Mouse (Mus musculus) intestine, postnatal 0 days (tissue): ENCODE data around the gene Adamts4. TPM values are rescaled to one million over a fixed set of nuclear protein-coding genes. Genes with fewer than 3 reads are reported as not detected.

Experiments
- ATAC-seq: fragments of 200-750 bp; cut with Nextera tagmentation; 2 replicates; pipeline ENCODE4 v1.8.0; 2017; ENCODE audit warnings: mild to moderate bottlenecking, moderate TSS enrichment, moderate library complexity
- H3K27ac ChIP-seq: fragments of 300-500 bp; sonication (generic); 2 replicates; pipeline ENCODE4 v1.5.1; 2014; ENCODE audit warnings: mild to moderate bottlenecking, low read depth, low read length, moderate library complexity
- H3K27me3 ChIP-seq: fragments of 300-500 bp; sonication (generic); replicated peaks from 2 replicates; pipeline ENCODE4 v1.6.1; 2014; ENCODE audit warnings: low read length, mixed read lengths; ENCODE audit not compliant: control insufficient read depth, insufficient read depth
- H3K36me3 ChIP-seq: fragments of 300-500 bp; sonication (generic); 2 replicates; pipeline ENCODE4 v1.6.1; 2014; ENCODE audit warnings: mild to moderate bottlenecking, moderate library complexity; ENCODE audit not compliant: control insufficient read depth, insufficient read depth
- H3K4me1 ChIP-seq: fragments of 300-500 bp; sonication (generic); replicated peaks from 2 replicates; pipeline ENCODE4 v1.6.1; 2014; ENCODE audit warnings: antibody characterized with exemption, low read length, mixed read lengths; ENCODE audit not compliant: control insufficient read depth, insufficient read depth
- H3K4me2 ChIP-seq: fragments of 300-500 bp; sonication (generic); replicated peaks from 2 replicates; pipeline ENCODE4 v1.6.1; 2014; ENCODE audit warnings: low read depth, mild to moderate bottlenecking, moderate library complexity
- H3K4me3 ChIP-seq: fragments of 300-500 bp; sonication (generic); 2 replicates; pipeline ENCODE4 v1.5.1; 2014; ENCODE audit warnings: low read depth, low read length
- H3K9ac ChIP-seq: fragments of 300-500 bp; sonication (generic); 2 replicates; pipeline ENCODE4 v1.6.1; 2014; ENCODE audit warnings: mild to moderate bottlenecking, low read depth, low read length
- H3K9me3 ChIP-seq: fragments of 300-500 bp; sonication (generic); 2 replicates; pipeline ENCODE4 v1.6.1; 2016; ENCODE audit warnings: mixed run types; ENCODE audit not compliant: control insufficient read depth
- CTCF ChIP-seq: sonication (generic); IDR thresholded peaks from 2 replicates; pipeline ENCODE4 v1.5.1; 2016; ENCODE audit warnings: low read depth, mild to moderate bottlenecking, control low read depth, antibody characterized with exemption, moderate library complexity
- WGBS: fragments of 180-500 bp; shearing (Covaris S2); extraction: QIAGEN DNeasy Blood & Tissue Kit; methylation state at CpG from one replicate; pipeline ENCODE4 v1.1.7; 2014; 5-methylcytosine and 5-hydroxymethylcytosine counted together
- polyA plus RNA-seq: library from polyadenylated mRNA; unstranded; fragments of >200 nt; fragmentation: Nextera tagmentation; extraction: Ambion mirVana; gene quantifications from 2 replicates; pipeline ENCODE4 v1.2.1, GENCODE M21; 2015

The Adamts4 gene
- polyA plus RNA-seq, 1 experiment from 2014 or later, result 2.0 TPM

GRCm38 (mm10) chr1:171282086-171282805 lies 32.0 kb downstream of the Adamts4 start:
- ATAC-seq, result no peak
- Histone ChIP-seq H3K27me3 (no peaks in the 10 kb centered on the region), H3K4me3 (peak overlapping the region; percentile 60; the same call in 1 of the 2 replicates), H3K27ac (no peak overlapping the region), H3K36me3 (peaks cover 52% of the 10 kb centered on the region), H3K9ac (no peak overlapping the region), H3K4me1 (no peaks in the 10 kb centered on the region; the same call in 1 of the 2 replicates), H3K4me2 (peak overlapping the region; percentile 87; the same call in 1 of the 2 replicates), H3K9me3 (no peaks in the 10 kb centered on the region)
- no peak for TF ChIP-seq CTCF
- 76% methylated on average over 18 of the region's 18 CpGs for WGBS

GRCm38 (mm10) chr1:171283188-171284160 lies 33.3 kb downstream of the Adamts4 start:
- Histone ChIP-seq H3K27ac (no peak overlapping the region), H3K4me3 (no peak overlapping the region), H3K9ac (no peak overlapping the region), H3K9me3 (no peaks in the 10 kb centered on the region), H3K4me2 (no peak overlapping the region), H3K4me1 (no peaks in the 10 kb centered on the region; the same call in 1 of the 2 replicates), H3K27me3 (no peaks in the 10 kb centered on the region), H3K36me3 (peaks cover 41% of the 10 kb centered on the region; the same call in 1 of the 2 replicates)
- WGBS, result 93% methylated on average over 18 of the region's 18 CpGs
- no peak for ATAC-seq
- no peak for TF ChIP-seq CTCF

DNA sequence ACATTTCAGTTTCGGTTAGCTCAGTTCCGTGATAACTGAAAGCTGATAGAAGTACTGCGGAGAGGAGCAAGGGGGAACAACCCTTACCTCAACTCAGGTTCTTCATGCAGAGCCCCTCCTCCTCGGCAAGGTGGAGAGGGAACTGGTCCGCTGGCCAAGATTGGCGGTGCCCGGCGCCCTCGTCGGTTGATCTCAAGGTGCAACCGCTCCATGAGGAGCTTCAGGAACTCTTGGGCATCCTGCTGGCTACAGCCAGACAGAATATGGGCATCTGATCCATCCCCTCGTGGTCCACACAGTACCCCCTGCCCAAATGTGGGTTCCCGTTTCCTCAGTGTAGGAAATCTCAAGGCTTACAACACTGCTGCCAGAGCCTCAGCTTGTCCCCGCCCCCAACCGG lies 34.3 kb downstream of the Adamts4 start:
- Histone ChIP-seq H3K4me1 (no peaks in the 10 kb centered on the region; the same call in 1 of the 2 replicates), H3K9me3 (no peaks in the 10 kb centered on the region), H3K27me3 (no peaks in the 10 kb centered on the region), H3K36me3 (peaks cover 43% of the 10 kb centered on the region), H3K9ac (no peak overlapping the region), H3K27ac (no peak overlapping the region), H3K4me2 (no peak overlapping the region; the same call in 1 of the 2 replicates), H3K4me3 (no peak overlapping the region)
- ATAC-seq, result no peak
- no peak for TF ChIP-seq CTCF
- WGBS, result 90% methylated on average over 15 of the region's 15 CpGs

DNA sequence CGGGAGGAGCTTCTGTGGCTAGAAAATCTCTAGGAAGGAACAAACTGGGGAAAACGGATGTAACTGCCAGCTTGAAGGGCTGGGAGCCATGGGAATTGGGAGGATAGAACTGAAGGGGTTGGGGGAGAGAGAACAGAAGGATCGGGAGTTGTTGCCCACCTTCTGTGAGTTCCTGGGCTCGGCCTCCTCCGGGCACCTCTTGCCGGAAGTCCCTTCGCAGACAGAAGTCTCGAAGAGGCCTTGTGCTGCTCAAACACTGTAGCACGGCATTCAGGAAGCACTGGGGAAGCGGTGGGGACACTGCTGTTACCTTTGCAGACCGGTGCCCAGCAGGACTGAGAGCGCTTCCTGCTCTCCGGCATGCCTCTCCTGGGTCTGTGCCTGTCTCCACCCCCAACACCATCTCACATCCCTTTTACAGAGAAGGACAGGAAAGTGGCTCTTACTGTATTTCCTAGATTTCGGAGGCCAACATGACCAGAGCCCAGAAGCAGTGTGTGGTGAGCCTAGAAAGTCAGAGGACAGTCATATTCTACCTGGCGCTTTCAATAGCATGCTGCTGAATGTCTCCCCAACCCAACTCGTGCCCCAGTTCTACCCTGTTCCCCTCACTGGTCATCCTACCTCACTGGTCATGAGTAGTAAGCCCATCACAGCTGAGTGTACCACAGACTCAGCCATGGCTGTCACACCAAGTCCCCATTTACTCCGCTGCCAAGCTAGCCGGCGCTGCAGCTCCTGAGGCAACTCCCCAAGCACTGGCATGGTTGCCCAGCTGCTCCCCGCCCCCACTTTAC lies 35.1 kb downstream of the Adamts4 start:
- no peaks in the 10 kb centered on the region for H3K9me3 ChIP-seq
- no peak for ATAC-seq
- H3K27ac ChIP-seq, result 0 out of 2 replicates have a peak overlapping the region, but pooled peaks have one; percentile 21
- peaks cover 49% of the 10 kb centered on the region for H3K36me3 ChIP-seq
- H3K27me3 ChIP-seq, result no peaks in the 10 kb centered on the region
- H3K4me1 ChIP-seq, result no peaks in the 10 kb centered on the region; the same call in 1 of the 2 replicates
- TF ChIP-seq CTCF, result no peak
- H3K4me2 ChIP-seq, result no peak overlapping the region; the same call in 1 of the 2 replicates
- no peak overlapping the region for H3K9ac ChIP-seq
- no peak overlapping the region for H3K4me3 ChIP-seq
- WGBS, result 84% methylated on average over 20 of the region's 20 CpGs

GRCm38 (mm10) chr1:171286517-171286916 lies 36.3 kb downstream of the Adamts4 start:
- no peak for TF ChIP-seq CTCF
- Histone ChIP-seq H3K4me3 (no peak overlapping the region), H3K4me2 (peak overlapping the region; percentile 86; the same call in 1 of the 2 replicates), H3K9me3 (no peaks in the 10 kb centered on the region), H3K4me1 (no peaks in the 10 kb centered on the region; the same call in 1 of the 2 replicates), H3K36me3 (peaks cover 49% of the 10 kb centered on the region), H3K27me3 (no peaks in the 10 kb centered on the region), H3K27ac (no peak overlapping the region), H3K9ac (no peak overlapping the region)
- ATAC-seq, result no peak
- WGBS, result 93% methylated on average over 19 of the region's 19 CpGs
